Mouse (Mus musculus) hindbrain, postnatal 0 days (tissue): ENCODE data around the gene Nradd. TPM values are rescaled to one million over a fixed set of nuclear protein-coding genes. Genes with fewer than 3 reads are reported as not detected.

Source experiments
- ATAC-seq: fragments of 200-750 bp; cut with Nextera tagmentation; 2 replicates; pipeline ENCODE4 v1.8.0; 2017; ENCODE audit warnings: mild to moderate bottlenecking, moderate TSS enrichment, moderate library complexity
- DNase-seq: peaks from one replicate; pipeline ENCODE4 v3.0.0-alpha.2; 2015; ENCODE audit warnings: low spot score
- H3K27ac ChIP-seq: fragments of 300-500 bp; sonication (generic); 2 replicates; pipeline ENCODE4 v1.5.1; 2014; ENCODE audit warnings: mild to moderate bottlenecking
- H3K27me3 ChIP-seq: fragments of 300-500 bp; sonication (generic); 2 replicates; pipeline ENCODE4 v1.6.1; 2014; ENCODE audit warnings: low read length, mixed read lengths; ENCODE audit not compliant: insufficient read depth
- H3K36me3 ChIP-seq: fragments of 300-500 bp; sonication (generic); 2 replicates; pipeline ENCODE4 v1.6.1; 2014; ENCODE audit warnings: low read length, mixed read lengths; ENCODE audit not compliant: insufficient read depth
- H3K4me1 ChIP-seq: fragments of 300-500 bp; sonication (generic); 2 replicates; pipeline ENCODE4 v1.6.1; 2014; ENCODE audit warnings: antibody characterized with exemption, low read length, mixed read lengths; ENCODE audit not compliant: insufficient read depth
- H3K4me2 ChIP-seq: fragments of 300-500 bp; sonication (generic); 2 replicates; pipeline ENCODE4 v1.6.1; 2014; ENCODE audit warnings: low read depth, mild to moderate bottlenecking, low read length, moderate library complexity, mixed read lengths
- H3K4me3 ChIP-seq: fragments of 300-500 bp; sonication (generic); 2 replicates; pipeline ENCODE4 v1.5.1; 2014; ENCODE audit warnings: low read length
- H3K9ac ChIP-seq: fragments of 300-500 bp; sonication (generic); replicated peaks from 2 replicates; pipeline ENCODE4 v1.6.1; 2014; ENCODE audit warnings: mild to moderate bottlenecking, low read length, moderate library complexity, mixed read lengths
- H3K9me3 ChIP-seq: fragments of 300-500 bp; sonication (generic); 2 replicates; pipeline ENCODE4 v1.6.1; 2016; ENCODE audit warnings: low read length, mixed read lengths
- CTCF ChIP-seq: IDR thresholded peaks from 2 replicates; pipeline ENCODE4 v1.5.1; 2016; ENCODE audit warnings: antibody characterized with exemption, control low read depth, low read depth
- WGBS: fragments of 180-500 bp; shearing (Covaris S2); extraction: QIAGEN DNeasy Blood & Tissue Kit; methylation state at CpG from one replicate; pipeline ENCODE4 v1.1.7; 2014; 5-methylcytosine and 5-hydroxymethylcytosine counted together
- microRNA-seq, 2 experiments: library from miRNA; unstranded; fragments of <30 nt; microRNA quantifications; one replicate each; pipeline ENCODE4; 2016
- polyA plus RNA-seq: library from polyadenylated mRNA; unstranded; fragments of >200 nt; fragmentation: Nextera tagmentation; extraction: Ambion mirVana; gene quantifications from 2 replicates; pipeline ENCODE4 v1.2.1, GENCODE M21; 2015
- total RNA-seq: library from RNA; depleted of rRNA; stranded (reverse); fragments of >200 nt; gene quantifications from 2 replicates; pipeline ENCODE4 v1.2.3, GENCODE M21; 2014; rRNA removed

Nradd gene
- total and polyA plus RNA-seq, 2 experiments from 2014 or later: 19.3 to 23.1 TPM

GRCm38 (mm10) chr9:110611471-110611870, 12.8 kb downstream of the Nradd start:
- DNase-seq (no peak), ATAC-seq (no peak)
- H3K9ac ChIP-seq: no peak overlapping the region
- H3K27me3 ChIP-seq: no peaks in the 10 kb centered on the region
- no peaks in the 10 kb centered on the region for H3K9me3 ChIP-seq
- no peaks in the 10 kb centered on the region for H3K4me1 ChIP-seq
- no peak overlapping the region for H3K4me2 ChIP-seq
- no peak overlapping the region for H3K27ac ChIP-seq
- 81% methylated on average over 3 of the region's 3 CpGs for WGBS
- peaks cover 15% of the 10 kb centered on the region for H3K36me3 ChIP-seq
- no peak overlapping the region for H3K4me3 ChIP-seq
- no peak for TF ChIP-seq CTCF

GRCm38 (mm10) chr9:110583521-110583920, 40.7 kb downstream of the Nradd start:
- Histone ChIP-seq H3K27ac (no peak overlapping the region), H3K4me1 (no peaks in the 10 kb centered on the region), H3K9me3 (no peaks in the 10 kb centered on the region), H3K9ac (no peak overlapping the region), H3K27me3 (no peaks in the 10 kb centered on the region), H3K4me2 (no peak overlapping the region), H3K36me3 (no peaks in the 10 kb centered on the region), H3K4me3 (no peak overlapping the region)
- ATAC-seq: no peak
- DNase-seq: no peak
- no peak for TF ChIP-seq CTCF
- 73% methylated on average over 1 of the region's 1 CpGs for WGBS

GRCm38 (mm10) chr9:110582161-110582560, 42.1 kb downstream of the Nradd start:
- no peaks in the 10 kb centered on the region for H3K36me3 ChIP-seq
- H3K4me1 ChIP-seq: no peaks in the 10 kb centered on the region
- no peak overlapping the region for H3K4me2 ChIP-seq
- no peak for ATAC-seq
- DNase-seq: no peak
- no peaks in the 10 kb centered on the region for H3K9me3 ChIP-seq
- H3K27ac ChIP-seq: no peak overlapping the region
- no peak overlapping the region for H3K9ac ChIP-seq
- WGBS: 78% methylated on average over 2 of the region's 2 CpGs
- H3K27me3 ChIP-seq: no peaks in the 10 kb centered on the region
- H3K4me3 ChIP-seq: no peak overlapping the region
- no peak for TF ChIP-seq CTCF

Small RNAs within 50 kb of the gene (microRNA-seq; reads per million reads assigned to microRNA genes)
- gene Mir8107: 0 reads per million in 2 experiments

Other genes starting within 250 kb of the Nradd start
- 23.4 and 31.6 TPM in 2 replicates for gene Ptpn23, start 216.2 kb downstream of the Nradd start, total RNA-seq
- 12.0 and 13.2 TPM in 2 replicates for gene Ptpn23, start 216.2 kb downstream of the Nradd start, polyA plus RNA-seq
- 0.16 and 0.54 TPM in 2 replicates for gene Ngp, start 204.7 kb downstream of the Nradd start, total RNA-seq
- 0.96 and 1.6 TPM in 2 replicates for gene Ngp, start 204.7 kb downstream of the Nradd start, polyA plus RNA-seq
- 30.6 and 32.1 TPM in 2 replicates for gene Klhl18, start 147.8 kb downstream of the Nradd start, total RNA-seq
- gene Klhl18, start 147.8 kb downstream of the Nradd start, polyA plus RNA-seq: 16.1 and 19.0 TPM in 2 replicates
- gene Kif9, start 147.5 kb downstream of the Nradd start, total RNA-seq: 3.3 and 3.9 TPM in 2 replicates
- 3.9 and 4.0 TPM in 2 replicates for gene Kif9, start 147.5 kb downstream of the Nradd start, polyA plus RNA-seq
- 58.9 and 64.9 TPM in 2 replicates for gene Setd2, start 91.9 kb downstream of the Nradd start, total RNA-seq
- 24.7 and 25.6 TPM in 2 replicates for gene Setd2, start 91.9 kb downstream of the Nradd start, polyA plus RNA-seq
- gene Nbeal2, start 29.7 kb upstream of the Nradd start, total RNA-seq: 9.0 and 11.5 TPM in 2 replicates
- gene Nbeal2, start 29.7 kb upstream of the Nradd start, polyA plus RNA-seq: 1.8 and 1.9 TPM in 2 replicates
- gene Ccdc12, start 32.1 kb upstream of the Nradd start, total RNA-seq: 15.0 and 17.0 TPM in 2 replicates
- gene Ccdc12, start 32.1 kb upstream of the Nradd start, polyA plus RNA-seq: 108 and 113 TPM in 2 replicates
- 0.72 TPM in 1 of 2 replicates, not detected in the other for gene Myl3, start 117.4 kb upstream of the Nradd start, total RNA-seq
- gene Myl3, start 117.4 kb upstream of the Nradd start, polyA plus RNA-seq: 0.65 and 0.89 TPM in 2 replicates
- 27.7 and 29.2 TPM in 2 replicates for gene Pth1r, start 122.7 kb upstream of the Nradd start, total RNA-seq
- gene Pth1r, start 122.7 kb upstream of the Nradd start, polyA plus RNA-seq: 11.7 and 12.5 TPM in 2 replicates
- not detected in 2 replicates for gene Prss42, start 173.7 kb upstream of the Nradd start, total RNA-seq
- not detected in 2 replicates for gene Prss42, start 173.7 kb upstream of the Nradd start, polyA plus RNA-seq
- 0.10 TPM in 1 of 2 replicates, not detected in the other for gene Prss44, start 189.5 kb upstream of the Nradd start, total RNA-seq
- gene Prss44, start 189.5 kb upstream of the Nradd start, polyA plus RNA-seq: not detected in 2 replicates
- gene Prss43, start 202.2 kb upstream of the Nradd start, total RNA-seq: not detected in 2 replicates
- 0.21 and 0.32 TPM in 2 replicates for gene Prss43, start 202.2 kb upstream of the Nradd start, polyA plus RNA-seq
- gene Prss45, start 210.1 kb upstream of the Nradd start, total RNA-seq: 0.47 TPM in 1 of 2 replicates, not detected in the other
- gene Prss45, start 210.1 kb upstream of the Nradd start, polyA plus RNA-seq: 0.16 and 0.29 TPM in 2 replicates
- not detected in 2 replicates for gene Prss46, start 220.1 kb upstream of the Nradd start, total RNA-seq
- gene Prss46, start 220.1 kb upstream of the Nradd start, polyA plus RNA-seq: not detected in 2 replicates
- 1.2 TPM in 2 replicates for gene Prss50, start 233.5 kb upstream of the Nradd start, total RNA-seq
- gene Prss50, start 233.5 kb upstream of the Nradd start, polyA plus RNA-seq: 1.4 and 1.7 TPM in 2 replicates